Mouse (Mus musculus) MEL (cell line): ENCODE results near the gene Hyou1. TPM values are rescaled to one million over a fixed set of nuclear protein-coding genes. Genes with fewer than 3 reads are reported as not detected.

Experiments used
- DNase-seq: peaks from one replicate; pipeline ENCODE4 v3.0.0; 2011; ENCODE audit warnings: low read depth, low spot score
- H3K27ac ChIP-seq: 2 replicates; pipeline ENCODE4 v1.5.1; 2012; ENCODE audit warnings: low read depth, mild to moderate bottlenecking, control low read depth, low read length, moderate library complexity; ENCODE audit not compliant: control insufficient read depth
- H3K27me3 ChIP-seq, 2 experiments: fragments of 150-350 bp in 1 of 2; sonication (generic) in 1 of 2; 2 replicates each; pipeline ENCODE4 v1.6.1; 2012; ENCODE audit warnings: low read length in 2 of 2, mild to moderate bottlenecking in 2 of 2, improper control_type of control experiment in 1 of 2, moderate library complexity in 1 of 2; ENCODE audit not compliant: insufficient read depth in 2 of 2, control insufficient read depth in 1 of 2
- H3K36me3 ChIP-seq, 2 experiments: 2 replicates each; pipeline ENCODE4 v1.6.1; 2012 to 2014; ENCODE audit warnings: low read length in 2 of 2, improper control_type of control experiment in 1 of 2, inconsistent platforms in 1 of 2, mild to moderate bottlenecking in 1 of 2; ENCODE audit not compliant: insufficient read depth in 2 of 2, control insufficient read depth in 1 of 2
- H3K4me1 ChIP-seq, 2 experiments: fragments of 150-350 bp in 1 of 2; sonication (generic) in 1 of 2; 2 replicates each; pipeline ENCODE4 v1.6.1; 2012; ENCODE audit warnings: low read length in 2 of 2, improper control_type of control experiment in 1 of 2, mild to moderate bottlenecking in 1 of 2; ENCODE audit not compliant: insufficient read depth in 2 of 2, control insufficient read depth in 1 of 2
- H3K4me3 ChIP-seq, 2 experiments: fragments of 150-350 bp in 1 of 2; sonication (generic) in 1 of 2; 2 replicates each; pipeline ENCODE4 v1.5.1; 2012; ENCODE audit warnings: low read depth in 2 of 2, low read length in 2 of 2, mild to moderate bottlenecking in 2 of 2, moderate library complexity in 2 of 2, control low read depth in 1 of 2, improper control_type of control experiment in 1 of 2; ENCODE audit not compliant: control insufficient read depth in 1 of 2, insufficient read depth in 1 of 2
- H3K79me2 ChIP-seq: 2 replicates; pipeline ENCODE4 v1.6.1; 2012; ENCODE audit warnings: mild to moderate bottlenecking, low read length, moderate library complexity; ENCODE audit not compliant: control insufficient read depth, poor library complexity, insufficient read depth
- H3K9ac ChIP-seq: 2 replicates; pipeline ENCODE4 v1.6.1; 2012; ENCODE audit warnings: low read depth, mild to moderate bottlenecking, control low read depth, low read length, moderate library complexity; ENCODE audit not compliant: control insufficient read depth, poor library complexity, severe bottlenecking
- H3K9me3 ChIP-seq: fragments of 150-350 bp; sonication (generic); replicated peaks from 2 replicates; pipeline ENCODE4 v1.6.1; 2012; ENCODE audit warnings: mild to moderate bottlenecking, low read length, improper control_type of control experiment, moderate library complexity; ENCODE audit not compliant: insufficient read depth
- CHD2 ChIP-seq: IDR thresholded peaks from 2 replicates; pipeline ENCODE4 v1.6.1; 2011; ENCODE audit warnings: low read length, improper control_type of control experiment
- CTCF ChIP-seq, 3 experiments: IDR thresholded peaks in 2 of 3; conservative IDR thresholded peaks in 1 of 3; 2 replicates each; pipeline ENCODE4 v1.5.1; 2011 to 2012; ENCODE audit warnings: low read length in 3 of 3, low read depth in 2 of 3, mild to moderate bottlenecking in 2 of 3, improper control_type of control experiment in 1 of 3, inconsistent platforms in 1 of 3, mixed read lengths in 1 of 3, moderate library complexity in 1 of 3; ENCODE audit not compliant: control insufficient read depth in 1 of 3, insufficient read depth in 1 of 3, poor library complexity in 1 of 3, severe bottlenecking in 1 of 3
- E2F4 ChIP-seq: IDR thresholded peaks from 2 replicates; pipeline ENCODE4 v1.6.1; 2011; ENCODE audit warnings: low read depth, low read length, improper control_type of control experiment, borderline replicate concordance
- ELF1 ChIP-seq: IDR thresholded peaks from 2 replicates; pipeline ENCODE4 v1.6.1; 2014; ENCODE audit warnings: low read depth, mild to moderate bottlenecking, inconsistent platforms, low read length, improper control_type of control experiment, moderate library complexity
- EP300 ChIP-seq, 2 experiments: IDR thresholded peaks; 2 replicates each; pipeline ENCODE4 v1.6.1; 2011; ENCODE audit warnings: improper control_type of control experiment in 2 of 2, low read length in 2 of 2, low read depth in 1 of 2, mild to moderate bottlenecking in 1 of 2
- ETS1 ChIP-seq: IDR thresholded peaks from 2 replicates; pipeline ENCODE4 v1.6.1; 2012; ENCODE audit warnings: low read depth, mild to moderate bottlenecking, inconsistent platforms, low read length, improper control_type of control experiment, moderate library complexity
- GATA1 ChIP-seq: IDR thresholded peaks from 2 replicates; pipeline ENCODE4 v1.6.1; 2011; ENCODE audit warnings: low read depth, low read length, improper control_type of control experiment
- HCFC1 ChIP-seq: IDR thresholded peaks from 2 replicates; pipeline ENCODE4 v1.6.1; 2012; ENCODE audit warnings: low read depth, mild to moderate bottlenecking, inconsistent platforms, low read length, improper control_type of control experiment, moderate library complexity
- MAX ChIP-seq: IDR thresholded peaks from 2 replicates; pipeline ENCODE4 v1.6.1; 2011; ENCODE audit warnings: low read length, improper control_type of control experiment
- MAZ ChIP-seq: IDR thresholded peaks from 2 replicates; pipeline ENCODE4 v1.6.1; 2012; ENCODE audit warnings: low read depth, mild to moderate bottlenecking, inconsistent platforms, low read length, improper control_type of control experiment
- MXI1 ChIP-seq: IDR thresholded peaks from 2 replicates; pipeline ENCODE4 v1.6.1; 2011; ENCODE audit warnings: mild to moderate bottlenecking, low read depth, low read length, improper control_type of control experiment
- MYB ChIP-seq: IDR thresholded peaks from 2 replicates; pipeline ENCODE4 v1.6.1; 2011; ENCODE audit warnings: mild to moderate bottlenecking, low read depth, low read length, improper control_type of control experiment
- MYC ChIP-seq: IDR thresholded peaks from 2 replicates; pipeline ENCODE4 v1.6.1; 2011; ENCODE audit warnings: low read depth, mild to moderate bottlenecking, low read length, improper control_type of control experiment, moderate library complexity
- NELFE ChIP-seq: IDR thresholded peaks from 2 replicates; pipeline ENCODE4 v1.6.1; 2011; ENCODE audit warnings: low read depth, low read length, improper control_type of control experiment
- POLR2A ChIP-seq, 2 experiments: IDR thresholded peaks; 2 replicates each; pipeline ENCODE4 v1.6.1; 2011 to 2012; ENCODE audit warnings: low read length in 2 of 2, mild to moderate bottlenecking in 2 of 2, control low read depth in 1 of 2, improper control_type of control experiment in 1 of 2, low read depth in 1 of 2, moderate library complexity in 1 of 2; ENCODE audit not compliant: control insufficient read depth in 1 of 2, insufficient read depth in 1 of 2, poor library complexity in 1 of 2
- POLR2AphosphoS2 ChIP-seq: IDR thresholded peaks from 2 replicates; pipeline ENCODE4 v1.6.1; 2011; ENCODE audit warnings: low read length, improper control_type of control experiment
- POLR2AphosphoS5 ChIP-seq: IDR thresholded peaks from 2 replicates; pipeline ENCODE4 v1.6.1; 2012; ENCODE audit warnings: low read depth, borderline replicate concordance, mild to moderate bottlenecking, inconsistent platforms, low read length, moderate library complexity, mixed read lengths
- RCOR1 ChIP-seq: IDR thresholded peaks from 2 replicates; pipeline ENCODE4 v1.6.1; 2012; ENCODE audit warnings: low read depth, mild to moderate bottlenecking, inconsistent platforms, low read length, improper control_type of control experiment
- SMC3 ChIP-seq: IDR thresholded peaks from 2 replicates; pipeline ENCODE4 v1.6.1; 2011; ENCODE audit warnings: low read depth, low read length, improper control_type of control experiment
- TBP ChIP-seq: IDR thresholded peaks from 2 replicates; pipeline ENCODE4 v1.8.0; 2011; ENCODE audit warnings: low read depth, low read length, improper control_type of control experiment
- UBTF ChIP-seq: IDR thresholded peaks from 2 replicates; pipeline ENCODE4 v1.6.1; 2012; ENCODE audit warnings: low read depth, mild to moderate bottlenecking, inconsistent platforms, low read length, improper control_type of control experiment, moderate library complexity, borderline replicate concordance; ENCODE audit not compliant: insufficient read depth
- USF1 ChIP-seq: IDR thresholded peaks from 2 replicates; pipeline ENCODE4 v1.6.1; 2014; ENCODE audit warnings: low read depth, mild to moderate bottlenecking, inconsistent platforms, low read length, improper control_type of control experiment, moderate library complexity
- ZC3H11A ChIP-seq: IDR thresholded peaks from 2 replicates; pipeline ENCODE4 v1.6.1; 2012; ENCODE audit warnings: low read depth, mild to moderate bottlenecking, inconsistent platforms, low read length, improper control_type of control experiment
- ZKSCAN1 ChIP-seq: IDR thresholded peaks from 2 replicates; pipeline ENCODE4 v1.6.1; 2012; ENCODE audit warnings: low read depth, mild to moderate bottlenecking, inconsistent platforms, low read length, improper control_type of control experiment, moderate library complexity
- ZMIZ1 ChIP-seq: IDR thresholded peaks from 2 replicates; pipeline ENCODE4 v1.6.1; 2012; ENCODE audit warnings: low read depth, mild to moderate bottlenecking, inconsistent platforms, low read length, improper control_type of control experiment, moderate library complexity
- ZNF384 ChIP-seq: IDR thresholded peaks from 2 replicates; pipeline ENCODE4 v1.6.1; 2012; ENCODE audit warnings: low read depth, mild to moderate bottlenecking, inconsistent platforms, low read length, improper control_type of control experiment
- polyA plus RNA-seq, 2 experiments: library from polyadenylated mRNA; stranded (reverse) in 1 of 2; unstranded in 1 of 2; fragments of >175 nt in 1 of 2; fragments of >200 nt in 1 of 2; gene quantifications; 2 replicates each; pipeline versions ENCODE4 v1.2.1 to v1.2.4; 2012; ENCODE audit warnings: low replicate concordance in 2 of 2, low read depth in 1 of 2; ENCODE audit not compliant: insufficient read length in 2 of 2, insufficient read depth in 1 of 2, missing spikeins in 1 of 2
- total RNA-seq: library from RNA; depleted of rRNA; stranded (reverse); fragments of 300-350 nt; gene quantifications from 2 replicates; pipeline ENCODE4 v1.2.3, GENCODE M21; 2012

Gene Hyou1
- total and polyA plus RNA-seq, 3 experiments: 160 to 186 TPM; not detected in 1

DNA sequence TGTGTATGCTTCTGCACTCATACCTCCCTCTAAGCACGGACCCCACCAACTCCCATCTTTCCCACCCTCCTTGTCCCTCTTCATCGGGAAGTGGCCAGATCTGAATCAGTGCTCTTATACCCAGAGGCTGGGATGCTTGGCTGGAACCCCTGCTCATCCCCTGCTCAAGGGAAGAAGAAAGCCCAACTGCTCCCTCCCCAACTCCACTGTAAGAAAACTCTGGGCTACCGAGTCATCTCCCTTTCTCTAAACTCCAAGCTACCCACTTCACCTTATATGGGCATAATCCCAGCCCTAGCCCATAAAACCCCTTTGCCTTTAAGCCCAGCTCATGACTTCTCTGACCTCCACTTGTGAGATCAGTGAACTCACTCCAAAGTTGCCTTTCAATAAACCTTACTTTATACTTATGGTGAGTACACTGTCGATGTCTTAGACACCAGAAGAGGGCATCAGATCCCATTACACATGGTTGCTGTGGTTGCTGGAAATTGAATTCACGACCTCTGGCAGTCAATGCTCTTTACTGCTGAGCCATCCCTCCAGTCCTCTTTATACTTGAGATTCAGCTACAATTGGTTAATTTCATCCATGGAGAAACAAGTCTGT is 53.4 kb downstream of the Hyou1 start:
- Histone ChIP-seq H3K27me3 (no peaks in the 10 kb centered on the region), H3K36me3 (peaks cover 0 to 2% of the 10 kb centered on the region in 2 experiments; a peak in 1 of 4 replicates), H3K4me1 (peaks cover 0 to 4% of the 10 kb centered on the region in 2 experiments; a peak in 1 of 4 replicates), H3K27ac (no peak overlapping the region), H3K4me3 (no peak overlapping the region), H3K9ac (no peak overlapping the region), H3K79me2 (no peaks in the 10 kb centered on the region)
- peak; percentile 51 for DNase-seq
- no peak for TF ChIP-seq HCFC1
- TF ChIP-seq POLR2AphosphoS5: no peak
- peak; percentile 68 for TF ChIP-seq ETS1
- TF ChIP-seq MAX: no peak
- TF ChIP-seq POLR2A (IDR thresholded peaks at IDR 0.05; ENCODE audit: control insufficient read depth in 1 of 2, insufficient read depth in 1 of 2, low read depth in 1 of 2, low read length in 2 of 2, poor library complexity in 1 of 2): peak; percentile 23 to 79; a peak in 2 of 4 replicates
- peak; percentile 99 for TF ChIP-seq ZMIZ1
- peak; percentile 63; the same call in 1 of the 2 replicates for TF ChIP-seq MYC
- no peak for TF ChIP-seq CHD2
- TF ChIP-seq TBP: peak; percentile 87
- TF ChIP-seq NELFE: peak; percentile 57
- TF ChIP-seq ZKSCAN1: no peak
- TF ChIP-seq ZC3H11A: no peak
- 0 out of 2 replicates have a peak, but pooled peaks have one; percentile 13 for TF ChIP-seq SMC3
- TF ChIP-seq MYB: peak; percentile 40; the same call in 1 of the 2 replicates
- TF ChIP-seq RCOR1: no peak
- no peak for TF ChIP-seq MAZ
- peak in 2 of 3 experiments; percentile 14 to 28; a peak in 3 of 6 replicates for TF ChIP-seq CTCF (IDR thresholded peaks at IDR 0.05 in 2 of 3, conservative IDR thresholded peaks at IDR 0.05 in 1 of 3; ENCODE audit: control insufficient read depth in 1 of 3, insufficient read depth in 1 of 3, low read depth in 2 of 3, low read length in 3 of 3, poor library complexity in 1 of 3, severe bottlenecking in 1 of 3)
- TF ChIP-seq POLR2AphosphoS2: peak; percentile 78; the same call in 1 of the 2 replicates
- TF ChIP-seq, all 39 proteins: peak for 10
- no peaks in the 10 kb centered on the region for H3K9me3 ChIP-seq

DNA sequence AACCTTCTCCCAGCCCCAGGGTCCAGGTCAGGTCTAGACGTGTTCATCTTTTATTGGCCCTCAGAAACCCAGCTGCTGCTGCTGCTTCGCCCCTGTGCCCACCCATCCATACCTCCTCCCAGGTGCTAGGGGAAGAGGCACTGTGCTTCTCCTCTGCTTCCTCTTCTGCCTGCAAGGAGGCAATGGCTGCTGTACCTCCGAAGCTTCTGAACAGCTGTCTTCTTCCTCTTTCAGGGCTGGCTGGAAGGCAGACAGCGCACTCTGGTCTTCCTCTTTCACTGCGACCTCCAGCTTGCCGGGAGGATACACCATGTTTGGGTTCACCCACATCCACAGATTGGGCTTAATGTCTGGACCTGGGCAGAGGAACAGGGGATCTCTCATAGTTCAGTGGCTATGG is 56.5 kb downstream of the Hyou1 start:
- peak; percentile 83 for DNase-seq

More for the DNA sequence above, 56.5 kb downstream of the Hyou1 start:
- Histone ChIP-seq H3K4me1 (peaks cover 0 to 4% of the 10 kb centered on the region in 2 experiments; a peak in 1 of 4 replicates), H3K27ac (no peak overlapping the region), H3K9ac (no peak overlapping the region; the same call in 1 of the 2 replicates), H3K9me3 (no peaks in the 10 kb centered on the region), H3K36me3 (peaks cover 0 to 2% of the 10 kb centered on the region in 2 experiments; a peak in 1 of 4 replicates), H3K4me3 (no peak overlapping the region), H3K79me2 (no peaks in the 10 kb centered on the region), H3K27me3 (no peaks in the 10 kb centered on the region; a peak in 1 of 4 replicates)
- TF ChIP-seq ELF1 (peak; percentile 51; the same call in 1 of the 2 replicates), ETS1 (0 out of 2 replicates have a peak, but pooled peaks have one; percentile 22), ZKSCAN1 (no peak), USF1 (no peak), RCOR1 (no peak), E2F4 (no peak), EP300 (IDR thresholded peaks at IDR 0.05; ENCODE audit: low read depth in 1 of 2, low read length in 2 of 2) (0 out of 4 replicates have a peak, but pooled peaks of 1 of the 2 experiments have one; percentile 28), UBTF (0 out of 2 replicates have a peak, but pooled peaks have one; percentile 57), MXI1 (no peak), CTCF (IDR thresholded peaks at IDR 0.05 in 2 of 3, conservative IDR thresholded peaks at IDR 0.05 in 1 of 3; ENCODE audit: control insufficient read depth in 1 of 3, insufficient read depth in 1 of 3, low read depth in 2 of 3, low read length in 3 of 3, poor library complexity in 1 of 3, severe bottlenecking in 1 of 3) (no peak), ZNF384 (no peak), HCFC1 (no peak), GATA1 (no peak), MYB (no peak)
